Mouse (Mus musculus): ENCODE measurements around the gene Ugt1a8.

Gene Ugt1a8

GRCm38 (mm10) chr1:88258881-88259642 lies 171.4 kb downstream of the Ugt1a8 start:
- DNase-seq (ENCODE audit: low spot score in 2 of 2): no peak

- DNase-seq (ENCODE audit: low spot score in 2 of 2): no peak
These were observed 172.0 kb downstream of the Ugt1a8 start for GRCm38 (mm10) chr1:88259643-88260024.

GRCm38 (mm10) chr1:88260114-88260513 lies 172.5 kb downstream of the Ugt1a8 start:
- DNase-seq (ENCODE audit: low spot score in 2 of 2): no peak

- DNase-seq (ENCODE audit: low spot score in 2 of 2): peak in 1 of 2 experiments; percentile 14
These were observed 173.2 kb downstream of the Ugt1a8 start for GRCm38 (mm10) chr1:88260604-88261377.

- no peak for DNase-seq (ENCODE audit: low spot score in 2 of 2)
These were observed 174.1 kb downstream of the Ugt1a8 start for GRCm38 (mm10) chr1:88261706-88262105.

GRCm38 (mm10) chr1:88262255-88262654 lies 174.6 kb downstream of the Ugt1a8 start:
- DNase-seq (ENCODE audit: low spot score in 2 of 2): no peak

GRCm38 (mm10) chr1:88262961-88263360 lies 175.3 kb downstream of the Ugt1a8 start:
- no peak for DNase-seq (ENCODE audit: low spot score in 2 of 2)

- DNase-seq (ENCODE audit: low spot score in 2 of 2): no peak
These were observed 176.2 kb downstream of the Ugt1a8 start for GRCm38 (mm10) chr1:88263778-88264177.

- DNase-seq (ENCODE audit: low spot score in 2 of 2): no peak
These were observed 176.7 kb downstream of the Ugt1a8 start for GRCm38 (mm10) chr1:88264237-88264868.

- peak in 1 of 2 experiments; percentile 20 for DNase-seq (ENCODE audit: low spot score in 2 of 2)
These were observed 177.2 kb downstream of the Ugt1a8 start for GRCm38 (mm10) chr1:88264869-88265240.

- peak in 1 of 2 experiments; percentile 20 for DNase-seq (ENCODE audit: low spot score in 2 of 2)
These were observed 178.5 kb downstream of the Ugt1a8 start for GRCm38 (mm10) chr1:88266123-88266522.

- DNase-seq (ENCODE audit: low spot score in 2 of 2): peak in 1 of 2 experiments; percentile 16
These were observed 179.9 kb downstream of the Ugt1a8 start for GRCm38 (mm10) chr1:88267489-88267888.

- peak in 1 of 2 experiments; percentile 11 for DNase-seq (ENCODE audit: low spot score in 2 of 2)
These were observed 180.5 kb downstream of the Ugt1a8 start for GRCm38 (mm10) chr1:88268070-88268469.
